Mouse (Mus musculus): ENCODE results near the gene Haus6.
"Not testable (repeated sequence)": the region's sequence is repeated elsewhere in the genome, so short reads cannot be mapped to it uniquely, and the experiment has no call there.

The Haus6 gene

DNA sequence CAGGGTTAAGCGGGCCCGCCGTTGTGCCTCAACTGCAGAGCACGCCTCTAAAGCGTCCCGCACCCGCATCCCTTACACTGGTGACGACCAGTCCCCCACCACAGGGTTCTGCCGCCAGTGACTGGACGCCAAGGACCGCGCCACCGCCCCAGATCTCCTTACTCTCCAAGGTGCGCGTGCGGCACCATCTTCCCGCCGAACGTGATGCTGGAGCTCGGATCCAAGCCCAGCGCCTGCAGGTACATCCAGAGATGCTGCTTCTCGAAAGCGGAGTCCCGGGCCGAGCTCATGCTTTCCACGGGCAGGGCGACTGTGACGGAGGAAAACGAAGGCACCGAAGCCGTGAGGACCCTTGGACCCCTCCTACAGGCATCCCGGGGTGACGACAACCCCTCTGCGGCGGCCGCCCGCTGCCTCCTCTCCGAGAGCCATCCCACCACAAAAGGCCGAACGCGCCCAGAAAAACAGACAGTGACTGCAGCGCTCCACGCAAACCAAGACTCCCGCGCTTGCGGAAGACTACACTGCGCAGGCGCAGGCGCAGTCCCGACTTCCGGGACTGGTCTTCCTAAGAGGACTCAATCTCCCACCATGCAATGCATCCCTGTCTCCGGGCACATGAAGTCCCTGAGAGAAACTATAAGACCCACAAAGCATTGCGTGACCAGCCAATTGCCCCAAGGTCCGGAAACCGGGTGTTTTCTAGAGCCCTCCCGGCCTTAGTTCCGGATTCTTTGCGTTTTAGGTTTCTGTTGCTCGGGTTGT, at the start of gene Haus6:
TSS of gene Haus6 (minus strand) at position 532 of the 765 bp plus-strand sequence.
- DNase-seq: peak; percentile 94

DNA sequence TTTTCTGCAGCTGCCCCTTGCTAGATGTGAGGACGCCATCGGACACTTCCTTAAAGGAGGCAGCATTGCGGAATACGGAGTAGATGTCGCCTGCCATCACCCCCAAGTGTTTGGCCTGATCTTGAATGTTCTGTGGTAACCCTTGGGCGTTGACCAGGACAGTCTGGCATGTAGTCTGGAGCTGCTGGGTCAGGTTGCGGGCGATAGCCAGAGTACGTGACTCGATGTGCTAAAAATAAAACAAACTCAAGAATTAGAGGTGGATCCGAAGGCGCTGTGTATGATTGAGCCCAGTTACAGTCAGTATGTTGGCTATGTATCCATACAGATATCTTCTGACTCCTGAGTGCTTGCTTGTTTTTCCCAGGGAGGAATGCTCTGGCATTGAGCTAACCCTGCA, 45.3 kb upstream of the Haus6 start:
- DNase-seq: no peak

DNA sequence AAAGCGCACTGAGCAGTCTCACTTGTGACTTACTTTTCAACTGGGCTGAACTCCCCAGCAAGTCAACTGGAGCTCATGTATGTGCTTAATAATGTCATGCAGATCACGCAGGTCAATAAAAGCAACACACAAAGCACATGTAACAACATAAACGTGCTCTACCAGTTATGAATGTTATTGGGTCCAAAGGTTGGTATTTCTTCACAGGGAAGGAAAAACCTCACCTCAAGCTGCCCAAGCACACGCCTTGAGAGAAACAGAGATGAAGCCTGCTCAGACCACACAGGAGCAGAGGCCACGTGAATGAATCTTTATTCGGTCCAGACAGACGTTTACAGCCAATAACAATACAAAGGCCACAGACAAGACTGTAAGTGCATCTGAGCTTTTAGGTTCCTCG, 44.6 kb upstream of the Haus6 start:
- not testable (repeated sequence) for DNase-seq

DNA sequence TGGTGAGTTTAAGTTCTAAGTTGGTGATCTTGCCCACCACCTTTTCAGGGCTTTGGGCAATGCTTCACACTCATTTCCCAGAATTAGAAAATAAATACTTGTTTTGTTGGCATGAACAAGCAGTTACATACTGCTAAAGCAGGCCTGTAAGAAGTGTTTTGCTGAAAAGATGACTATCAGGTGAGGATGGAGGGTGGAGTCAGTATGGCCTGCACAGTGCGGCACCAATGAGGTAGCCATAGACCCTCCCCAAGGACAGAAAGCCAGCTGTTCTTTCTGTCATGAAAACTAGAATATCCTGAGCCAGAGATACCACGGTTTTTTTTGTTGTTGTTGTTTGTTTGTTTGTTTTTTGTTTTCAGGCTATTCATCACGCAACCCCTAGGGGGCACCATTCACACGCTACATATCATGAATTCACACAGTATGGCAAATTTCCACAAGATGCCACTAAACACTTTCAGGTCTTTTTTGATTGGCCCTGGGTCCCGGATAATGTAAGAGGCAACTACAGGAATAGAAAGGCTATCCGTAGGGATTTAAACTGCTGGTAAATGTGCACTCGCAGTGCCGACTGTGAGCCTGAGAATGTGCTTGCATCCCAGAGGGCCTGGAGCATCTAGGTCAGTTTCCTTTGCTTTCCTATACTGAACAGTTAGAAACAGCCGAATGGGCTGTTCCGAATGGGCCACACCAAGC, 40.0 kb upstream of the Haus6 start:
- DNase-seq: peak; percentile 41

DNA sequence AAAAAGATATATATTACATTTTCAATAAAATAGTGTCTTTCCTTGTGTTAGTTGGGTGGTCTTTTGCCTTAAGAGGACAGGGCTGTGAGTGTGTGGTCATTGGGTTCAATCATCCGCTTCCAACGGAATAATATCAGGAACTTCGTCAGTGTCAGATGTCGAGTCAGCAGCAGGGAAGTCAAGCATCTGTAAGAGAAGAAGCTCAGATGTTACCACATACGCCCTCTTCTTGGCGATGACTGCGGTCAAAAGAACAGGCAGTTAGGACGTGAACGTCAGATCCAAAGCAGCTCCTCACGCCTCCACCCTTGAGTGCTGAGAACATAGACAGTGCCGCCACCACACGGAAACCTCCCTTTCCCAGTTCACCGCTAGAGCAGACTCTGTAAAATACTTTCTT, 36.5 kb upstream of the Haus6 start:
- not testable (repeated sequence) for DNase-seq

DNA sequence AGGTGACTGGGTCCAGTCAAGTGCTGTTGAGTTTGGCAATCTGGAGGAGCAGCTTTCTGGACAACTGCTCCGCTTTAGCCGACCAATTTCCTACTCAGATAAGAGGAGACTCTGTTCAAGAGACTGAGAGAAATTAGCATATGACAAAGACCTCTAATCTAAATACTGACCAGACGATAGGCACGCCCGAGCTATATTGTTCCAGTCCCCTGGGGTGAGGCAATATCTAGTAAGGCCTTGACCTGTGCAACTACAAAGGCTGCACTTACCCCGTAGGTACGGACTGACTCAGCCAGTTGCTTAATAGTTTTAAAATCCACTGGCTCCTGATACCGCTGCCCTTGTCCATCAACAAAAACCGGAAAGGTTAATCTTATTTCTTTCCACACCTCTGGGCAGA, 25.7 kb upstream of the Haus6 start:
- DNase-seq: not testable (repeated sequence)

DNA sequence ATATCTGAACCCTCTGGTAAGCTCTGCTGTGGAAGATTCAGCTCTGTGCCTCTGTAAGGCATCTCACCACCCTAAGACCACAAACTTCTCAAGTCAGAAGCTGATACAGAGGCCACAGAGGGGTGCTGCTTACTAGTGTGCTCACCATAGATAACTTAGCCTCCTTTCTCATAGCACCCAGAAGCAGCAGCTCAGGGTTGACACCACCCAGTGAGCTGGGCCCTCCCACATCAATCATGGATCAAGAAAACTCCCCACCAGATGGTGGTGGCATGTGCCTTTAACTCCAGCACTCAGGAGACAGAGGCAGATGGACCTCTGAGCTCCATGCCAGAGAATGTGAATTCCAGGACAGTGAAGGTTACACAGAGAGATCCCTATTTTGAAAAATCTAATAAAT, 23.0 kb upstream of the Haus6 start:
- peak; percentile 39 for DNase-seq

DNA sequence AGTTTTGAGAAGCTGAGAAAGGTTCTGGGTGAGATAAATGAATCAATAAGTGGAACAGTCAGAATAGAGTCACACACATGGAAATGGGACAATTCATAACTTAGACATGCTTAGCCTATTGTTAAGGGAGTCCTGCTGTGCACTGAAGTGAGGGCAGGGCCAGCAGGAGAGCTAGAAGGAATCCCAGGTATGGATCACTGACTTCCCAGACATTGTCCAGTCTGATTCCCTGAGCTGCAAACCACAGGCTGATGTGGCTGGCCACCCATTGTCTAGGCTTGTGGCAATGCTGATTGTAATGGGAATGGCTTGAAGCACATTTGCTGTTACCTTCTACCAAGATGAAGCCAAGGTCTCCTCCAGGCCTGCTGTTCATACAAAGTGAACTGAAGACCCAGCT, 22.5 kb upstream of the Haus6 start:
- not testable (repeated sequence) for DNase-seq

DNA sequence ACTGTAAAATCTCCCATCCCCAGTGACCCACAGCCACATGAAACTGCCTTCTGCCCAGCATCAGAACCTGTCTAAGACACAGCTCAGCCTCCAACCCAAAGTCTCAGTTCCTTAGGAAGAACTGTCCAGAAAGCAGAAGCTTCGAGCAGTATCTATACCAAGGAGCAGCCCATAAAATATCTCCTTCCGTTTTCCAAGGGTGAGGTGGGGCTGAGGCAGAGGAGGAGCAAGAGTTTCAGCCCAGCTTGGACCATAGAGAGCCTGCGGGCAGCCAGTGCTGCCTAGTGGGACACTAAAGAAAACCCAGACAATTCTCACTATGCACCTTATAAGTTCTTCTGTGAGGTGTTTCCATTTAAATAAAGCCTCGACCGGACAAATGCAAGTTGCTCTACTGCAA, 20.7 kb upstream of the Haus6 start:
- DNase-seq: not testable (repeated sequence)

DNA sequence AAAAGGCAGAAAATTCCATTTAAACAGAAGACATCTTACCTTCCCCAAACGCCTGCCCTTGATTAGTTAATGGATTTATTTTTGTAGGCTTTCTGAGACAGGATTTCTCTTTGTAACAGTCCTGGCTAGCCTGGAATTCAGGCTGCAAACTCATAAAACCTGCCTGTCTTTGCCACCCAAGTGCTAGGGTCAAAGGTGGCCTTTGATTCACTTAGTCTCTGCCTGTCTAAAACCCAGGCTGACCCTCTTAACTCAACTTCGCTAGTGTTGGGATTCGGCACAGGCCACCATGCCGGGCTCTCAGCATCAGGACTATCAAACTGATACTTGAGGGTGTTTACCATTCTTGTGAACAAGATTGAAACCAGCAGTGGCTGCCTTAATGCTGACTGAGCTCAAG, 20.0 kb upstream of the Haus6 start:
- no peak for DNase-seq

DNA sequence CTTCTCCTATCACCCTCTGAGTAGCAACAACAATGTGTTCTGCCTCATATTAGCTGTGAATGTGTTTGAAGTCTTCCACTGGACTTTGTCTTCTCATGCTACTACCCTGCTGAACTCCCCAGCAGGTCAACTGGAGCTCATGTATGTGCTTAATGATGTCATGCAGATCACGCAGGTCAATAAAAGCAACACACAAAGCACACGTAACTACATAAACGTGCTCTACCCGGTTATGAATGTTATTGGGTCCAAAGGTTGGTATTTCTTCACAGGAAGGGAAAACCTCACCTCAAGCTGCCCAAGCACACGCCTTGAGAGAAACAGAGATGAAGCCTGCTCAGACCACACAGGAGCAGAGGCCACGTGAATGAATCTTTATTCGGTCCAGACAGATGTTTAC, 14.6 kb upstream of the Haus6 start:
- not testable (repeated sequence) for DNase-seq

DNA sequence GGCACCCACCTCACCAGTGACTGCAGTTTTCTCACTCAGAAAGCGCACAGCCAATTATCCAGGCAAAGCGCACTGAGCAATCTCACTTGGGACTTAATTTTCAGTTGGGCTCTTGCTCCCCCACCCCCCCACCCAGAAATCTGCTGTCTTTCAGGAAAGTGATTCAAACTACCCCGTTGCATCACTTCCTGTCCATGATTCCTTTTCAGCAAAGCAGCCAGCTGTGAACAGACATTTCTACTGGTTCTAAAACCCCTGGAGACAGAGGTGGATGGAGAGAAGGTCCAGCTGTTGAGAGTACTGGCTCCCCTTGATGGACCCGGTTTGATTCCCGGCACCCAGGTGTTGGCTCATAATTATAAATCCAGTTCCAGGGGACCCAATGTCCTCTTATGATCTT, 13.6 kb upstream of the Haus6 start:
- no peak for DNase-seq

DNA sequence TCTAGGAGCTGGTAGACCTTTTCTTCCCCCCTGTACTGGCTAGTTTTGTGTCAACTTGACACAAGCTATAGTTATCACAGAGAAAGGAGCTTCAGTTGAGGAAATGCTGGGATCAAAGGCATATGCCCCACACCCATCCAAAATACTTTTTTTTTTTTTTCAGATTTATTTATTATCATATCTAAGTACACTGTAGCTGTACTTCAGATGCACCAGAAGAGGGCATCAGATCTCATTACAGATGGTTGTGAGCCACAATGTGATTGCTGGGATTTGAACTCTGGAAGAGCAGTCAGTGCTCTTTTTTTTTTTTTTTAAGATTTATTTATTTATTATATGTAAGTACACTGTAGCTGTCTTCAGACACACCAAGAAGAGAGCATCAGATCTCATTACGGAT, 10.7 kb upstream of the Haus6 start:
- DNase-seq: not testable (repeated sequence)

DNA sequence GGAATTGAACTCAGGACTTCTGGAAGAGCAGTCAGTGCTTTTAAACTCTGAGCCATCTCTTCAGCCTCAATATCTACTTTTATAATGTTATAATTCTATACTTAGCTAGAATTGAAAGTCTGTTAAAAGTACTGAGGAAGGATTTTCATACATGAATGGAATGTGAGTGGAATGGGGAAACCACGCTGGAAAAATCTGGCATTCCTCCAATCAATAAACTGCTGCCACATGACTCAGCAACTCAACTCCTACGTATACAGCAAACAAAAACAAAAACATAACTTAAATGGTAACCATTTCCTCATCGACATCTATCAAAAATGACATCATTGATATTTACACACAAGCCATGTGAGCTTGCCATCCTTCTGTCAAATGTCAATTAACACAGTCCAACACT, 10.3 kb upstream of the Haus6 start:
- DNase-seq: no peak

DNA sequence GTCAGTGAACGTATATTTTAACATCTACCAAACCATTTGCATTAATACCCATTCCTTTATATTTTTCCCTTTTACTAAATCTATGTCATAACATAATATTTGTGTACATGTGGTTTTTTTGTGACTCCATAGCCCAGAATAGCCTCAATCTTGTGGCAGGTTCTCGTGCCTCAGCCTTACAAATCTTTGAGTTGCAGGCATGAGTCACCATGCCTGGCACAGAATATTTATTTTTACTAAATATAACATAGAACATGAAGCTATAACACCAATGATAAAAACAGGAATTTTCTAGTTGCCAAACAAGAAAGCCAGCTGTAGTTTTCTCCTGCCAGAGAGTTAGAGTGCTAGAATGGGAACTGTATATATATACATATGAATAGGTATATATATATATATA, 8.7 kb upstream of the Haus6 start:
- no peak for DNase-seq

DNA sequence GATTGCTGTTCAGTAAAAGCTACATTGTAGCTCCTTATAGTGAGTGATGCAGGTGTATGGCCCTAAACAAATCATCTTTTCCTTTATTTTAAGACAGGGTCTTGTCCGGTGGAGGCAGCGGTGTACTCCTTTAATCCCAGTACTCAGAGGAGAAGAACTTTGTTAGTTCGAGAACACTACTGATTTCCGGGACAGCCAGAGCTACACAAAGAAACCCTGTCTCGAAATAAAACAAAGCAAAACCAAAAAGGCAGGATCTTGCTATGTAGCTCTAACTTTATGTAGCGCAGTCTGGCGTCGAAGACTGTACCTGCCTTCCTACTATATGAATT, 400 bp upstream of the Haus6 start:
- DNase-seq: no peak

DNA sequence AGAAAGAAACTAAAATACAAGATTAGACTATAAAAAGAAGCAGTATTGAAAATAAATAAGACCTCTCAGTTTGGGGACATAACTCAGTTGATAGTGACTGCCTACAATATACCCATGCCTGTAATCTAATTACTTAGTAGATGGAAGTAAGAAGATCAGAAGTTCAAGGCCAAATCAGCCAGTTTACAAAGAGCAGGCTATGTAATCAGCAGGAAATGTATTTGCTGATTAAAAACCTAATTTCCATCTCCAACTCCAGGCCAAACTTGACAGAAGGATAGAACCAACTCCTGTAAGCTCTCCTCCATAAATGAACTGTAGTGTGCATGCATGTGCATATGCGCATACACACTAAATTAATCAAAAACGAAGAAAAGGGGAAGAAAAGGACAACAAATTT, 20.6 kb downstream of the Haus6 start:
- no peak for DNase-seq

DNA sequence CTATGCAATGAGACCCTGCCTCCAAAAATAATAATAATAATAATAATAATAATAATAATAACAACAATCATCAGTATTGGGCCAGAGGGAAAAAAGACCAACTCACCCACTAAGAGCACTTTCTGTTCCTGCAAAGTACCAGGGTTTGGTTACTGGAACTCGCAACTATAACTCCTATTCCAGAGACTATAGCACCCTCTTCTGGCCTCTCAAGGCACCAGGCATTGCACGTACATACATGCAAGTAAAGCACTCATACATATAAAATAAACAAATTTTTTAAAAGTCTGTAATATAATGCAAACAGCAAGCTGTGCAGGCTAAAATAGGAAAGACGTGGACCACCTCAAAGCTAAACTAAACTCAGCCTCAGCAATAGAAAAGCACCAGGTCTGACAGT, 23.6 kb downstream of the Haus6 start:
- DNase-seq: peak; percentile 13

DNA sequence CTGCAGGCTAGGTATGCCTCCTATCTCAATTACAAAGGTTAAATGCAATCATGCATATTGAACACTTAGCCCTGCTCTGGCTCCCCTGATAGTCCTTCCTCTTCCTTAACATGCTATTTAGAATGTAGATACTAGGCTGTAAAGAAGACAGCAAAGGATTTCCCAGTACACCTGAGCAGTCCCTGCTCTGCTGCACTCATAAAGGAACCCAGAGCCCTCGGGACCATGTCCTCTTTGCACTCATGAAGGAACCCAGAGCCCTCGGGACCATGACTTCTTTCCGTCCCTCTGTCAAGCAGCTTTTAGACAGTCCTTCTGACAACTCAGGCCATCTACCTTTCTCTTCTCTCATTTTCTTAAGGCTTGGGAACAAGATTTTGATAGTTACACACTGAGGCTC, 31.3 kb downstream of the Haus6 start:
- DNase-seq: no peak

DNA sequence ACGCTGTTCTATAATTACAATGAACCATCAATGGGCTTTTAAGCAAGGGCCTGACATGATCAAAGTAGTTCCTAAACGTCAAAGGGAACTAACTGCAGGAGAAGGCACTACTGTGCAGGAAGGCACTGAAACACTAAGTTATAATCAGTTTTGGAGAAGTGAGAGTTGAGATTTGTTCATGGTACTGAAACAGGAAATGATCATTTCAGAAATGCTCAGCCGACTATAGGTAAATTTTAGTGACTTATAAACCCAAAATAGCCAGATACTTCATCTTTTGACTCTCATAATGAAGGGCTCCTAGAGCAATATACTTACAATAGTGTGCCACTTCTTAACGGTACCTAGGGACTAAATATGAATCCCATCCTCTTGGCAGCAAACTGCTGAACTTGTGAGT, 31.8 kb downstream of the Haus6 start:
- no peak for DNase-seq

DNA sequence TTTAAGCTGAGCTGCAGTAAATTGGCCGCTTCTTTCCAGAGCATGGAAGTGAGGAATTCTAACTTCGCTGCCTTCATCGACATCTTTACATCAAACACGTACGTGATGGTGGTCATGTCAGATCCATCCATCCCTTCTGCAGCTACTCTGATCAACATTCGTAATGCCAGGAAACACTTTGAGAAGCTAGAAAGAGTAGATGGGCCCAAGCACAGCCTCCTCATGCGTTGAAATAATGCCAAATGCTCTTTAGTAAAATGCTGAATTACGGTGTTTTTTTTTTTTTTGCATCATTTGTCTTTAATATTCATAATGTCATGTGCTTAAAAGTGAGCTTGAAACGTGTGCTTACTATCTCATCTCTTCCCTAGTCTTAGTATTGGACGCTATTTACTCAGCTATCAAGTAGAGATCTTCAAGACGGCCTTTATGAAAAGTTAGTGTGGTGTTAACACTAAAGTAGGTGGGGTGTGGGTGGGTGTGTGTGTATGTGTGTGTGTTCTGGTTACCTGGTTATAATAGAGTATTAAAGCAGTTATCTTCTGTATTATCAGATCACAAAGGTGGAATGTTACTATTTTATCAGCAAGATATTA, 35.1 kb downstream of the Haus6 start:
- DNase-seq: no peak

DNA sequence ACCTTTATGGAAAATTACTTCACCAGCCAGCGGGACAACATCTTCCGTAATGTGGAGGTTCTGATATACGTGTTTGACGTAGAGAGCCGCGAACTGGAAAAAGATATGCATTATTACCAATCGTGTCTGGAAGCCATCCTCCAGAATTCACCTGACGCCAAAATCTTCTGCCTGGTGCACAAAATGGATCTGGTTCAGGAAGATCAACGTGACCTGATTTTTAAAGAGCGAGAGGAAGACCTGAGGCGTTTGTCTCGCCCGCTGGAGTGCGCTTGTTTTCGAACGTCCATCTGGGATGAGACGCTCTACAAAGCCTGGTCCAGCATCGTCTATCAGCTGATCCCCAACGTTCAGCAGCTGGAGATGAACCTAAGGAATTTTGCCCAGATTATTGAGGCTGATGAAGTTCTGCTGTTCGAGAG, 35.7 kb downstream of the Haus6 start:
- DNase-seq: peak; percentile 37

DNA sequence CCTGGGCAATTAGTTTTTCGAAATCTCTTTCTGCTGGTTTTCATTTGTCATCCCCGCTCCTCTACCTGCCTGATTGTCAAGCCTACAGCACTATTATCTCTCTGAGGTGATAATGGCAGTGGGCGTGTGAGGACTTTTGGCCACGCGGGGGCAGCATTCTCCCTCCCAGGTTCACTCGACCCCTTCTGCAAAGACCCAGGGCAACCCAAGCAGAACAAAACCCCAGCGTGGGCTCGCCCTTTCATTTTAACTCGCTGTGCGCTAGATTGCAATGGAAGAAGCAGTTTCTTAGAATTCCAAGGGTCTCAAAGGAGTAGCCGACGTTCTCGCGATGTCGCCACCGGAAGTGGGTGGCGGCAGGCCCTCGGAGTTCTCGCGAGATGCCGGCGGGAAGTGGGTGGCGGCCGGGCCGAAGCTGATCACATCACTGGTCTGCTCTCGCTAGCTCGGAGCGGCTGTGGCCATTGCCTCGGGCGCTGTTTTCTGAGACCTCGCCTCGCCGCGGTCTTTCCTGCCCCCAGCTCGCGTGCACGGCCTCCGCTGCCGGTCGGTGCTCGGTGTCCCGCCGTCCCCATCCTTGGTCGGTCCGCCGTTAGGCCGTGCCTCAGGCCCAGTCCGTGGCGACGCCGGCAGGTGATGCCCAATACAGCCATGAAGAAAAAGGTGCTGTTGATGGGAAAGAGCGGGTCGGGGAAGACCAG, 36.4 kb downstream of the Haus6 start, which contains the start of gene Rraga:
TSS of gene Rraga (plus strand) at position 386 of the 701 bp plus-strand sequence.
- DNase-seq: peak; percentile 97

DNA sequence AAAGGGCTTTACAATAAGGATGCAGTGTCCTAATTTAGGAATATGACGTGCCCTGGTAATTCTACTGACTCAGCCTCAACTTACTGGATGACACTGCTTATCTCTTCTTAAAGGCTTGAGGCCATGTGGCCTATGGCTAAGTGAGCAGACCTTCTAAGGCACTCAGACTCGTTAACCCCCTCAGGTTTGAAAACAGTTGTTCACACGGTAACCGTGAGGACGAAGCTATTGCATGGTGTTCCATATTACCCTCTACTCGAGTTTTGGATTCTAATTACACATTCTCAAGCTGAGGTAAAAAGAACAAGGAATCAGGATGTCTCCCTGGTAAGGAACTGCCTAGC, 36.9 kb downstream of the Haus6 start:
- DNase-seq: no peak
